Mouse (Mus musculus): Measurements from ENCODE around the gene Fgfr2.

The Fgfr2 gene

GRCm38 (mm10) chr7:133123244-133123998 is at the start of gene Fgfr2:
Gene Fgfr2 (minus strand): TSS chr7:133123350.
- peaks cover 49% of the 10 kb centered on the region for H3K4me1 ChIP-seq (replicated peaks; ENCODE audit: low read depth, low read length)
- H3K36me3 ChIP-seq (ENCODE audit: insufficient read depth, low read length) = peaks cover 17% of the 10 kb centered on the region
- TF ChIP-seq POU5F1 (IDR thresholded peaks at IDR 0.05; ENCODE audit: borderline replicate concordance, low read length) (no peak), CTCF (conservative IDR thresholded peaks at IDR 0.05; ENCODE audit: low read length) (no peak), NANOG (IDR thresholded peaks at IDR 0.05; ENCODE audit: borderline replicate concordance, low read length) (no peak)
- peaks cover 27% of the 10 kb centered on the region for H3K27me3 ChIP-seq (ENCODE audit: insufficient read depth, low read length)
- peak within 1 kb of the TSS; percentile 96 for H3K4me3 ChIP-seq (replicated peaks; ENCODE audit: low read length)
- peaks cover 1% of the 10 kb centered on the region for H3K9me3 ChIP-seq (ENCODE audit: low read length)

DNA sequence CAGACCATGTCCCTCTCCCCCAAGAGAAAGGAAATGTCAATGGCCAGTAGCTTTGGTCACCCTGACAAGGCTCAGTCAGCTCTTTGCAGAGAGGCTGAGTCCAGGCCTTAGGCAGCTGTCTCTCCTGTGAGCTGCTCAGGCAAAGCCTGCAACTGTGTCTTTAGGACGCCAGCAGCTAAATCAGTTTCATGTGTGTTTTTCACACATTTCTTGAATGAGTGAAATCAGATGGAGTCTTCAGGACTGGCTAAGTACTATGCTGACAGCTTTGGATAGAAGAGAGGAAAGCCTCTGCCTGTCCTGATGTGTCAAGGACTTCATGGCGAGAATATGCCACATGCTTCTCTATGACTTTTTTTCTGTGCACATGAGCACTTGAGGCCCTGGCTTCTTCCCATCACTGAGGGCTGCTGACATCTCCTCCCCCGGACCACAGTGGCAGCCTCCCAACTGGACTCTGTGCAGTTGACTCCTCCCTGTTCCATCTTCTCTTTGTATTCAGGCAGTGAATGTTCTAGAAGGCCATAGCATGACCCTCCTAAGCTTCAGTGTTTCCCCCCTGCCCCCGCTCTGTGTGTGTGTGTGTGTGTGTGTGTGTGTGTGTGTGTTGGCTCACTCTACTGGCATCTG is 48.4 kb upstream of the Fgfr2 start:
- TF ChIP-seq POU5F1 (IDR thresholded peaks at IDR 0.05; ENCODE audit: borderline replicate concordance, low read length) = no peak
- TF ChIP-seq CTCF (conservative IDR thresholded peaks at IDR 0.05; ENCODE audit: low read length) = no peak
- TF ChIP-seq NANOG (IDR thresholded peaks at IDR 0.05; ENCODE audit: borderline replicate concordance, low read length) = no peak
- H3K4me3 ChIP-seq (replicated peaks; ENCODE audit: low read length) = no peak overlapping the region
- H3K4me1 ChIP-seq (replicated peaks; ENCODE audit: low read depth, low read length) = no peaks in the 10 kb centered on the region
- peaks cover 27% of the 10 kb centered on the region for H3K27me3 ChIP-seq (ENCODE audit: insufficient read depth, low read length)
- H3K9me3 ChIP-seq (ENCODE audit: low read length) = no peaks in the 10 kb centered on the region
- no peaks in the 10 kb centered on the region for H3K36me3 ChIP-seq (ENCODE audit: insufficient read depth, low read length)

DNA sequence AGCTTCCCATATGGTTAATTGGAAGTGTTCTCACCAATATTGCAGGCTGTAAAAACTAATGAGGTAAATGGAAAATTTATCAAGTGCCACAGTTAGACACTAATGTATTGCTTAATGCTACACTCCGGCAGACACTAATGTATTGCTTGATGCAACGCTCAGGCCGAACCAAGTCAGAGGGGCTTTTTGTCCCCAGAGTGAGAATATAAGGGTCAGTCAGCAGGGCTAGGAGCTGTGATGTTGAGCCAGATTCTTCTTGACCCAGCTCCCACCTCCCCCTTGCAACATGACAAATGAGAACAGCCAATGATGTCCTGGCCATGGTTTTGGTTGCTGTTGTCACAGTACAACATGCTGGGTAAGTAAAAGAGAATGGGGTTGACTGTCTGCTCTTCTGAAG is 45.8 kb upstream of the Fgfr2 start:
- peaks cover 28% of the 10 kb centered on the region for H3K27me3 ChIP-seq (ENCODE audit: insufficient read depth, low read length)
- H3K4me1 ChIP-seq (replicated peaks; ENCODE audit: low read depth, low read length) = no peaks in the 10 kb centered on the region
- no peak overlapping the region for H3K4me3 ChIP-seq (replicated peaks; ENCODE audit: low read length)
- TF ChIP-seq POU5F1 (IDR thresholded peaks at IDR 0.05; ENCODE audit: borderline replicate concordance, low read length) (no peak), NANOG (IDR thresholded peaks at IDR 0.05; ENCODE audit: borderline replicate concordance, low read length) (no peak), CTCF (conservative IDR thresholded peaks at IDR 0.05; ENCODE audit: low read length) (no peak)
- no peaks in the 10 kb centered on the region for H3K9me3 ChIP-seq (ENCODE audit: low read length)
- no peaks in the 10 kb centered on the region for H3K36me3 ChIP-seq (ENCODE audit: insufficient read depth, low read length)

GRCm38 (mm10) chr7:133167903-133168302 is 44.8 kb upstream of the Fgfr2 start:
- H3K4me1 ChIP-seq (replicated peaks; ENCODE audit: low read depth, low read length) = no peaks in the 10 kb centered on the region
- no peaks in the 10 kb centered on the region for H3K9me3 ChIP-seq (ENCODE audit: low read length)
- H3K27me3 ChIP-seq (ENCODE audit: insufficient read depth, low read length) = peaks cover 31% of the 10 kb centered on the region
- no peak overlapping the region for H3K4me3 ChIP-seq (replicated peaks; ENCODE audit: low read length)
- H3K36me3 ChIP-seq (ENCODE audit: insufficient read depth, low read length) = no peaks in the 10 kb centered on the region
- no peak for TF ChIP-seq NANOG (IDR thresholded peaks at IDR 0.05; ENCODE audit: borderline replicate concordance, low read length)
- TF ChIP-seq CTCF (conservative IDR thresholded peaks at IDR 0.05; ENCODE audit: low read length) = no peak
- TF ChIP-seq POU5F1 (IDR thresholded peaks at IDR 0.05; ENCODE audit: borderline replicate concordance, low read length) = no peak

DNA sequence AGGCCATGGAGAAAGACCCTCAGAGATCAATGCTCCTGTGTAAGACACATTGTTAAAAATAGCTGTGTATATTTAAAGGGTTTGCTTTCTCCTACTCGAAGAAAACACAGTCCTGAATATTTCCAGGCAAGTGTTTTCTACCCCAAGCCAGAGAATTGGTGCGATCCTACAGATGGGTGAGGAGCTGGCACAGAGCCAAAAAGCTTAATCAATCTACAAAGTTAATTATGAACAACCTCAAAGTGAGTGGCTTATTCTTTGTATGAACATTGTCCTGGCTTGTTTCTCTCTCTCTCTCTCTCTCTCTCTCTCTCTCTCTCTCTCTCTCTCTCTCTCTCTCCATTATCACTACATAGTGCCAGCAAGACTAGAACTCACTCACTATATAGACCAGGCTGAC is 41.6 kb upstream of the Fgfr2 start:
- Histone ChIP-seq H3K4me3 (replicated peaks; ENCODE audit: low read length) (no peak overlapping the region), H3K4me1 (replicated peaks; ENCODE audit: low read depth, low read length) (no peaks in the 10 kb centered on the region), H3K9me3 (ENCODE audit: low read length) (no peaks in the 10 kb centered on the region), H3K27me3 (ENCODE audit: insufficient read depth, low read length) (peaks cover 34% of the 10 kb centered on the region), H3K36me3 (ENCODE audit: insufficient read depth, low read length) (no peaks in the 10 kb centered on the region)
- TF ChIP-seq CTCF (conservative IDR thresholded peaks at IDR 0.05; ENCODE audit: low read length) (no peak), NANOG (IDR thresholded peaks at IDR 0.05; ENCODE audit: borderline replicate concordance, low read length) (no peak), POU5F1 (IDR thresholded peaks at IDR 0.05; ENCODE audit: borderline replicate concordance, low read length) (no peak)

- H3K36me3 ChIP-seq (ENCODE audit: insufficient read depth, low read length) = no peaks in the 10 kb centered on the region
- no peaks in the 10 kb centered on the region for H3K9me3 ChIP-seq (ENCODE audit: low read length)
- no peak overlapping the region for H3K4me3 ChIP-seq (replicated peaks; ENCODE audit: low read length)
- H3K4me1 ChIP-seq (replicated peaks; ENCODE audit: low read depth, low read length) = no peaks in the 10 kb centered on the region
- peaks cover 37% of the 10 kb centered on the region for H3K27me3 ChIP-seq (ENCODE audit: insufficient read depth, low read length)
- TF ChIP-seq POU5F1 (IDR thresholded peaks at IDR 0.05; ENCODE audit: borderline replicate concordance, low read length) = no peak
- TF ChIP-seq NANOG (IDR thresholded peaks at IDR 0.05; ENCODE audit: borderline replicate concordance, low read length) = no peak
- no peak for TF ChIP-seq CTCF (conservative IDR thresholded peaks at IDR 0.05; ENCODE audit: low read length)
Observed at GRCm38 (mm10) chr7:133163011-133163410, 39.9 kb upstream of the Fgfr2 start.

GRCm38 (mm10) chr7:133162131-133162530 is 39.0 kb upstream of the Fgfr2 start:
- Histone ChIP-seq H3K27me3 (ENCODE audit: insufficient read depth, low read length) (peaks cover 28% of the 10 kb centered on the region), H3K4me3 (replicated peaks; ENCODE audit: low read length) (no peak overlapping the region), H3K9me3 (ENCODE audit: low read length) (no peaks in the 10 kb centered on the region), H3K4me1 (replicated peaks; ENCODE audit: low read depth, low read length) (no peaks in the 10 kb centered on the region), H3K36me3 (ENCODE audit: insufficient read depth, low read length) (no peaks in the 10 kb centered on the region)
- TF ChIP-seq NANOG (IDR thresholded peaks at IDR 0.05; ENCODE audit: borderline replicate concordance, low read length) (no peak), POU5F1 (IDR thresholded peaks at IDR 0.05; ENCODE audit: borderline replicate concordance, low read length) (no peak), CTCF (conservative IDR thresholded peaks at IDR 0.05; ENCODE audit: low read length) (no peak)

GRCm38 (mm10) chr7:133161362-133162080 is 38.4 kb upstream of the Fgfr2 start:
- H3K36me3 ChIP-seq (ENCODE audit: insufficient read depth, low read length) = no peaks in the 10 kb centered on the region
- H3K9me3 ChIP-seq (ENCODE audit: low read length) = no peaks in the 10 kb centered on the region
- H3K4me3 ChIP-seq (replicated peaks; ENCODE audit: low read length) = no peak overlapping the region
- peaks cover 22% of the 10 kb centered on the region for H3K27me3 ChIP-seq (ENCODE audit: insufficient read depth, low read length)
- TF ChIP-seq CTCF (conservative IDR thresholded peaks at IDR 0.05; ENCODE audit: low read length) (no peak), NANOG (IDR thresholded peaks at IDR 0.05; ENCODE audit: borderline replicate concordance, low read length) (no peak), POU5F1 (IDR thresholded peaks at IDR 0.05; ENCODE audit: borderline replicate concordance, low read length) (no peak)
- no peaks in the 10 kb centered on the region for H3K4me1 ChIP-seq (replicated peaks; ENCODE audit: low read depth, low read length)

All from E14TG2a.4 (cell line).